Mouse (Mus musculus) lung, postnatal 0 days (tissue): ENCODE data around the gene Cdr2l.

Experiments used
- CTCF ChIP-seq: IDR thresholded peaks from 2 replicates; pipeline ENCODE4 v1.5.1; 2016; ENCODE audit warnings: antibody characterized with exemption, mild to moderate bottlenecking
- EP300 ChIP-seq: IDR thresholded peaks from 2 replicates; pipeline ENCODE4 v1.6.1; 2016; ENCODE audit warnings: antibody characterized with exemption, mild to moderate bottlenecking, control low read depth

DNA sequence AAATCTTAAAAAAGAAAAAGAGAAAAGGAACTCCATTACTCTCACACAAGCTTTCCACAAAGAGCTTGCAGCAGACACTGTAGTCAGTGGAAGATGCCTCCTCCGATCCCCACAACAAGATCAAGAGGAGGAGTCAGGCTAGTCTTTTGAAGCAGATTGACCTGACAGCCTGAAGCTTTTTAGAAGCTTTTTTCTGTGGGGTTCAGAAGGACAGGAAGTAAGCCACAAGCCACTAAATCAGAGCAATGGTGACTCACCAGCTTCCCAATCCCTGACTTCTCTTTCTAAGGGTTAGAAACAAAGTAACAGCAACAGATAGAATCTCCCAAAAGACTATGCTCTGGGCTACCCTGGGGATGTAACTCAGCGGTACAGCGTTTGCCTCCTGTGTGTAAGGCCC, 57.6 kb downstream of the Cdr2l start:
- TF ChIP-seq CTCF: no peak
- TF ChIP-seq EP300: no peak
